Mouse (Mus musculus): ENCODE data around the gene Scgb1b30. TPM values are rescaled to one million over a fixed set of nuclear protein-coding genes. Genes with fewer than 3 reads are reported as not detected.

Scgb1b30 gene
- polyA plus RNA-seq, 1 experiment, result not detected

DNA sequence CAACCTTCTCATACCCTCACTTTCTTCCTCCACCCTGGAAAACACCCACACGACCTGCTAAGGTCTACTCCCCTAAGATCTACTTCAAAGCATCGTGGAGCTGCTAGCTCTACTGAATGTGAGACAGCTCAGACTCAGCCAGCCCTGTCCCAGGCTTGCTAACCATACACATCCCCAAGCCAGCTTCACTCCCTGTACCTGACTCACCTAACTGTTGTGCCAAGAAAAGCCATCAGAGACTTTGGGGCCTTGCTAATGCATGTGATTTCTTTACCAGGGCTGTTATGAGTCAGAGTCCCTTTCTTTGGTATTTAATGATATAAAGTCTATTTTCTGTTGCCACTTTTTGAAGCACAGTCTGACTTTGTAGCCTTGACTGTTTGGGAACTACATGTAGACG is 35.9 kb downstream of the Scgb1b30 start:
- no peak overlapping the region for H3K4me3 ChIP-seq (replicated peaks; ENCODE audit: extremely low read depth, low read depth, low read length)

DNA sequence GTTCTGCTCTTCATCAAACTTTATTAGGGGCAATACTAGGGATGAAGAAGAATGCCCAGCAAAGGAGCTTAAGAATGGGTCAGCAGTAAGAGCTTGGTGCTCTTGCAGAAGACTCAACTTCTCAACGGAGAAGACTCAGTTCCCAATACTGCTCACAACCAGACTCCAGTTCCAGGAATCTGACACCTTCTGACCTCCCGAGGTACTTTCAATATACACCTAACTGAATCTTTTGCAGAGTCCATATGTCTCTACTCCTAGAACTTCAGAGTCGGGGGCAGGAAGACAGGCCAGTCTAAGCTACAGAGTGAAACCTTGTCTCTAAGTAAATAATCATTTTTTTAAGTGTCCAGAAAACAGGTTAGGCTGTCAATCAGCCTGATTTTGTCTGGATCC is 36.7 kb downstream of the Scgb1b30 start:
- peak overlapping the region; percentile 29 for H3K4me3 ChIP-seq (replicated peaks; ENCODE audit: extremely low read depth, low read depth, low read length)
- DNase-seq, result no peak
- TF ChIP-seq CTCF (IDR thresholded peaks at IDR 0.05; ENCODE audit: insufficient read depth, low read length) (no peak), POLR2A (IDR thresholded peaks at IDR 0.05; ENCODE audit: borderline replicate concordance, extremely low read depth, low read depth, low read length) (no peak)
- H3K4me1 ChIP-seq (ENCODE audit: control insufficient read depth, insufficient read depth, low read length), result peaks cover 12% of the 10 kb centered on the region; the same call in 1 of the 2 replicates
- 2% methylated on average over 3 of the region's 3 CpGs for WGBS

More for the DNA sequence above, 35.9 kb downstream of the Scgb1b30 start:
- 45% methylated on average over 3 of the region's 3 CpGs for WGBS
- DNase-seq, result no peak
- TF ChIP-seq POLR2A (IDR thresholded peaks at IDR 0.05; ENCODE audit: borderline replicate concordance, extremely low read depth, low read depth, low read length) (no peak), CTCF (IDR thresholded peaks at IDR 0.05; ENCODE audit: insufficient read depth, low read length) (no peak)
- peaks cover 12% of the 10 kb centered on the region; the same call in 1 of the 2 replicates for H3K4me1 ChIP-seq (ENCODE audit: control insufficient read depth, insufficient read depth, low read length)

DNA sequence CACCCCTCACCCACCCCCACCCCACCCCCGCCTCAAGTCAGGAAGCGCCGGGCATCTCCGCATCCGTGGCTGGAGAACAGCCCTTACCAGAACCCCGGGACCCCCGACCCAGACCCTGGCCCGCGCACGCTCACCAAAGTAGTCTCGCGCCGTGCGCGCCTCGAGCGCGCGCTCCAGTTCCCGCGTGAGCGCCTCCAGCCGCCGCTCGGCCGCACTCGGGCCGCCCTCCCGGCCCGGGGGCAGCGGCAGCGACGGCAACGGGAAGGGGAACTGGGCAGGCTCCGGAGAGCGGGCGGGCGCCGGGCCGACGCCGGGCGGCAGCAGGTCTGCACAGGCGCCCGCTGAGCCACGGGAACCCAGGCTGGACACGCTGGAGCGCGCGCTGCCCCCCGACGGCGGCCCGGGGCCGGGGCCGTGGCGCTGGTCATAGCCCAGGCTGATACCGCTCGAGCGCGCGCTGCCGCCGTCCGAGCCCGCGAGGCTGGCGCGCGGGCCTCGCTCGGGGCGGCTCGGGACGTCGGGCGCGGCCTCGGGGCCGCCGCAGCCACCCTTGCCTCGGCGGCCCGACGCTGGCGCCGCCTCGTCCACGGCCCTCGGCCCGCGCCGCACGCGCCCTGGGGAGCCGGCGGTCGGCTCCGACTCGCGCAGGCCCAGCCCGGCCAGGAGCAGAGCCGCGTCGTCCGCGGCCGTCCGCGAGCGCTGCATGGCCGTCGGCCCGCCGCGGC is 37.3 kb downstream of the Scgb1b30 start:
- 5% methylated on average over 108 of the region's 116 CpGs for WGBS
- peak overlapping the region; percentile 70 for H3K4me3 ChIP-seq (replicated peaks; ENCODE audit: extremely low read depth, low read depth, low read length)
- no peak for TF ChIP-seq POLR2A (IDR thresholded peaks at IDR 0.05; ENCODE audit: borderline replicate concordance, extremely low read depth, low read depth, low read length)
- no peak for TF ChIP-seq CTCF (IDR thresholded peaks at IDR 0.05; ENCODE audit: insufficient read depth, low read length)
- peak; percentile 44 for DNase-seq
- H3K4me1 ChIP-seq (ENCODE audit: control insufficient read depth, insufficient read depth, low read length), result peaks cover 12% of the 10 kb centered on the region; the same call in 1 of the 2 replicates

DNA sequence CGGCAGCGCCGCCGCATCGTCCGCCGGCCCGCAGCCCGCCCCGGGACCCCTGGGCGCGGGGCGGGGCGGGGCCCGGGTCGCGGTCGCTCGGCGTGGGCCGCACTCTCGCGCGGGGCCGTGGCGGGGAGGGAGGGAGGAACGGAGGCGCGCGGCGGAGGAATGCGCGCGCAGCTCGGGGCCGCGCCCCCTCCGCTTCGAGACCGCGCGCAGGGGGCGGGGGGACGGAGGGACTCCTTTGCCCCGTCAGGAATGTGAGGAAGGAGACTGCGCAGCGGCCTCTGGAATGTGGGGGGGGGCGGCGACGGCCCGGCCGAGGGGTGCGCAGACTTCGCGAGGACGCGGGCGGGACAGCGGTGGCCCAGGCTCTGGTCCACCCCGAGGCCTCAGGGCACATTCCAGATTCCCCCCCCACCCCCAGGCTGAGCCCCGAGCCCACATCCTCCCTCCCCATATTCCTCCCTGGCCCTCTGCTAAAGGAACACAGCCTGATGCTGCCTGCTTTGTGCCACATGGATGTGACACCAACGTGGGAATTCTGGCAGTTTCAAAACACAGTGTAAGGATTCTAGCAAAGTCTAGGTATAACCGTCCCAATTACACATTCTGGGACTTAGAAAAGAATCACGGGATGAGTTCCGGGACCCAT is 38.0 kb downstream of the Scgb1b30 start, which contains the start of gene Wtip:
Gene Wtip (minus strand): TSS at position 152 of the 646 bp plus-strand sequence.
- DNase-seq, result peak; percentile 72
- 4% methylated on average over 54 of the region's 65 CpGs for WGBS
- Histone ChIP-seq H3K4me1 (ENCODE audit: control insufficient read depth, insufficient read depth, low read length) (peaks cover 12% of the 10 kb centered on the region; the same call in 1 of the 2 replicates), H3K4me3 (replicated peaks; ENCODE audit: extremely low read depth, low read depth, low read length) (peak within 1 kb of the TSS; percentile 70)
- peak; percentile 56; the same call in 1 of the 2 replicates for TF ChIP-seq POLR2A (IDR thresholded peaks at IDR 0.05; ENCODE audit: borderline replicate concordance, extremely low read depth, low read depth, low read length)
- TF ChIP-seq CTCF (IDR thresholded peaks at IDR 0.05; ENCODE audit: insufficient read depth, low read length), result no peak

DNA sequence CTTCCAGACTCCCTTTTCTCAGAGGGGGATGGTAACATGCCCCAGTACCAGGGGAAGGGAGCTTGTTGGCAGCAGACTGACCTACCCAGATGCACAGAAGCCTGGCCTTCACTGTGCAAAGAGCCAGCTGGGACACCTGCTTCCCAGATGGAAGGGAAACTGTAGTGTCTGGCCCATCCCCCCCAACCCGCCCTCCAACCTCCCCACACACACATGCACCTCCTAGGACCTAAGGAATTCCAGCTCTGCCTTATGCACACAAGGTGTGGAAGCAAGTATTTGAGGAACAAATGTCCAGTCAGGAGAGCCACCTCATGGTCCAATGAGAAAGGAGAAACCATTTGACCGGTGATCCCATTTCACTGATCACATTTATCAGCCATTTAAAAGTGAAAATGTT is 39.1 kb downstream of the Scgb1b30 start:
- DNase-seq, result no peak
- WGBS, result 76% methylated on average over 2 of the region's 2 CpGs
- peaks cover 12% of the 10 kb centered on the region; the same call in 1 of the 2 replicates for H3K4me1 ChIP-seq (ENCODE audit: control insufficient read depth, insufficient read depth, low read length)
- no peak overlapping the region for H3K4me3 ChIP-seq (replicated peaks; ENCODE audit: extremely low read depth, low read depth, low read length)
- no peak for TF ChIP-seq CTCF (IDR thresholded peaks at IDR 0.05; ENCODE audit: insufficient read depth, low read length)
- TF ChIP-seq POLR2A (IDR thresholded peaks at IDR 0.05; ENCODE audit: borderline replicate concordance, extremely low read depth, low read depth, low read length), result no peak

DNA sequence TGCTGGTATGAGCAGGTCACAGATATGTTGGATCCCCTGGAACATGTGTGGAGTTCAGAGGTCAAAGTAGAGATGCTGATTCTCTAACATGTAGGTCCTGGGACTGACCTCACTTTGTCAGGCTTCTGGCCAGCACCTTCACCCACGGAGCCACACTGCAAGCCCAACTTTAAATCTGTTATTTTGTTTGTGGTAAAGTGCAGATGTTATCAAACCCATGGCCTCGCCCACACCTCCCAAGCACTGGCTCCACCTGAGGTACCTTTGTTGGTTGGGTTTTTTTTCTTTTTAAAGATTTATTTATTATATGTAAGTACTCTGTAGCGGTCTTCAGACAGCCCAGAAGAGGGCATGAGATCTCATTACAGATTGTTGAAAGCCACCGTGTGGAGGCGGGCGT is 44.3 kb downstream of the Scgb1b30 start:
- H3K4me1 ChIP-seq (ENCODE audit: control insufficient read depth, insufficient read depth, low read length), result no peaks in the 10 kb centered on the region
- TF ChIP-seq CTCF (IDR thresholded peaks at IDR 0.05; ENCODE audit: insufficient read depth, low read length) (no peak), POLR2A (IDR thresholded peaks at IDR 0.05; ENCODE audit: borderline replicate concordance, extremely low read depth, low read depth, low read length) (no peak)
- H3K4me3 ChIP-seq (replicated peaks; ENCODE audit: extremely low read depth, low read depth, low read length), result no peak overlapping the region
- no peak for DNase-seq
- WGBS, result 78% methylated on average over 6 of the region's 6 CpGs

DNA sequence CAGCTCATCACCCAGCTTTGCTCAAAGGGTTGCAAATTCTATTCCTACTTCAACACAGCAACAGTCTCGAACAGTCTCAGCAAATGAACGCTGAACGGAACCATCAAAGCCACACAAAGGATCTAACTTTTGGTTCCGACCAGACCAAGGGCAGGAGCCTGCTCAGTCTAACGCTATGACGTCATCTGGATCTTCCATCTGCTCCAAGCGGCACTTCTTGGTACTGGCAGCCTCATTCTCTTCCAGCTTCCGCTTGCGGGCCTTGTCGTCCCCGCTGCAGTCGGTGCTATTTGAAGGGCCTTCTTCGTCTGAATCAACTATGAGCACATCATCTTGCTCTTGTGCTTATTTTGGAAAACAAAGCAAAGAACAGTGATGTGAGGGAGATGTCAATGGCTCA is 45.9 kb downstream of the Scgb1b30 start:
- Histone ChIP-seq H3K4me1 (ENCODE audit: control insufficient read depth, insufficient read depth, low read length) (no peaks in the 10 kb centered on the region), H3K4me3 (replicated peaks; ENCODE audit: extremely low read depth, low read depth, low read length) (no peak overlapping the region)
- 96% methylated on average over 13 of the region's 13 CpGs for WGBS
- TF ChIP-seq CTCF (IDR thresholded peaks at IDR 0.05; ENCODE audit: insufficient read depth, low read length) (no peak), POLR2A (IDR thresholded peaks at IDR 0.05; ENCODE audit: borderline replicate concordance, extremely low read depth, low read depth, low read length) (no peak)
- DNase-seq, result no peak

DNA sequence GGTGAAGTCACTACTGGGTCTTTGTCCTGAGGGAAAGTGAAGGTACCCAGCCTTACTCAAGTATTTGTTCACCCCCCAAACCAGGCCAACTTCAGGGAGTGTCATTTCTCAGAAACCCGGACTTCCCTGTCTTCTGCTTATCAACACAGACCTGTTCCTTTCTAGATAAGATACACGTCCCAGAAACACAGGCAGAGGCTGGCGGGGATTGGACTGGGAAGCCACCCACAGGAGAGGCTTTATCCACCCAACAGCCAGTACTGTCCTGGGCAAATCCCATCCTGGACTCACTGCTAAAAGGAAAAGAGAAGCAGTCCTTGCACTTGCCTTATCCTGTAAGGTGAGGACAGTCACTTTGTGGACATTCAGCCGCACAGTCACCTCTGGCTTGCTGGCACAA is 52.0 kb downstream of the Scgb1b30 start:
- WGBS, result 76% methylated on average over 4 of the region's 4 CpGs

More for the DNA sequence above, 52.0 kb downstream of the Scgb1b30 start:
- TF ChIP-seq POLR2A (IDR thresholded peaks at IDR 0.05; ENCODE audit: borderline replicate concordance, extremely low read depth, low read depth, low read length), result no peak
- TF ChIP-seq CTCF (IDR thresholded peaks at IDR 0.05; ENCODE audit: insufficient read depth, low read length), result no peak
- H3K4me3 ChIP-seq (replicated peaks; ENCODE audit: extremely low read depth, low read depth, low read length), result no peak overlapping the region
- DNase-seq, result no peak
- H3K4me1 ChIP-seq (ENCODE audit: control insufficient read depth, insufficient read depth, low read length), result no peaks in the 10 kb centered on the region

Other genes starting within 250 kb of the Scgb1b30 start
- gene Scgb2b26, start 150.4 kb upstream of the Scgb1b30 start, polyA plus RNA-seq (2012; rRNA removed), result not detected in 2 replicates
- gene Scgb2b27, start 81.5 kb upstream of the Scgb1b30 start, polyA plus RNA-seq (2012; rRNA removed), result not detected in 2 replicates
- not detected in 2 replicates for gene Scgb1b27, start 73.9 kb upstream of the Scgb1b30 start, polyA plus RNA-seq (2012; rRNA removed)
- 41.1 and 41.2 TPM in 2 replicates for gene Wtip, start 37.8 kb downstream of the Scgb1b30 start, polyA plus RNA-seq (2012; rRNA removed)
- gene Uba2, start 74.2 kb downstream of the Scgb1b30 start, polyA plus RNA-seq (2012; rRNA removed), result 23.9 and 42.1 TPM in 2 replicates
- 19.1 and 23.7 TPM in 2 replicates for gene Pdcd2l, start 101.2 kb downstream of the Scgb1b30 start, polyA plus RNA-seq (2012; rRNA removed)
- gene Gpi1, start 134.9 kb downstream of the Scgb1b30 start, polyA plus RNA-seq (2012; rRNA removed), result 164 and 199 TPM in 2 replicates
- not detected in 2 replicates for gene Gm6096, start 155.6 kb downstream of the Scgb1b30 start, polyA plus RNA-seq (2012; rRNA removed)
- 80.0 and 91.4 TPM in 2 replicates for gene 4931406P16Rik, start 218.1 kb downstream of the Scgb1b30 start, polyA plus RNA-seq (2012; rRNA removed)